Mouse (Mus musculus) splenic B cell, adult 2 months (primary cell): ENCODE measurements around the gene Gm17622.
A peak's percentile ranks its signal among the peaks of the same experiment; 100 is the strongest.

Experiments used
- DNase-seq: peaks from one replicate; pipeline ENCODE4 v3.0.0-alpha.2; 2011; ENCODE audit warnings: low read depth, low spot score
- H3K27me3 ChIP-seq: 2 replicates; pipeline ENCODE4 v1.6.1; 2012; ENCODE audit warnings: mild to moderate bottlenecking, low read length, moderate library complexity, mixed read lengths; ENCODE audit not compliant: control insufficient read depth, poor library complexity, insufficient read depth, severe bottlenecking
- H3K36me3 ChIP-seq: 2 replicates; pipeline ENCODE4 v1.6.1; 2012; ENCODE audit warnings: mild to moderate bottlenecking, low read length, moderate library complexity, mixed read lengths; ENCODE audit not compliant: control insufficient read depth, poor library complexity, insufficient read depth, severe bottlenecking

Gm17622 gene

DNA sequence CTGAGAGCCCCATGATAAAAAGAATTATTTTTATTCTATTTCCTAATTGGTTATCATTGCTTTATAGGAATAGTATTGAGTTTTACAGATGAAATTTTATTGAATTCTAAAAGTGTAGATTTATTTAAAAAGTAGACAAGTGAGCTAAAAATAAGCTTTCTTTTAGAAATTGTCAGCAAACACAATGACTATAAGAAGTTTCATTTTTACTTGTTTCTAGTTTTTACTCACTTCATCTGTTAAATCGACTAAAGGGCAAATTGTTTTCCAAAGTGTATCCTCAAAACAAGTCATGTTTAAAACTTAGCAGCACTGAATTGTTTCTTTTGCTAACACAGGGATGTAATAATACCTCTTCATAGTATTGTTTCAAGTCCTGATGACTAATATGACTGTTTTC, 11.5 kb upstream of the Gm17622 start:
- Histone ChIP-seq H3K36me3 (no peaks in the 10 kb centered on the region), H3K27me3 (no peaks in the 10 kb centered on the region)
- DNase-seq: no peak

DNA sequence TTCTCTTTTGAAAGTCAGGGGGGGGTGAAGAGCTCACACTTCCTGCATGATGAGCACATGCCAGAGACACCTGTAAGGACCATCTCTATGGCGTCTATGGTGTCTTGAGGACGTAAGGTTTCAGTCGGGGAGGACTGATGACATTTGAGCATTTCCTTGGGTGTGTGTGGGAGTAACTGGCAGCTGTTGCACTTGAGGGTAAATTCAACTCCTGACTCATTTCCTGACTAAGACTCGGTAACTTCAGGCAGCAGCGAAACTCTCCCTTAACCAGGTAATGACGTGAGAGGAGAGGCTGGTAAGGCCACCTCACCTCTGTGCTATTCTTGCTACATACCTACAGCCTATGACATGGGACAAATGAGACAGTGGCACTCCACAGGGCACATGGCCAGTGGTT, 3.3 kb upstream of the Gm17622 start:
- Histone ChIP-seq H3K27me3 (no peaks in the 10 kb centered on the region), H3K36me3 (peaks cover 6% of the 10 kb centered on the region; the same call in 1 of the 2 replicates)
- DNase-seq: no peak

DNA sequence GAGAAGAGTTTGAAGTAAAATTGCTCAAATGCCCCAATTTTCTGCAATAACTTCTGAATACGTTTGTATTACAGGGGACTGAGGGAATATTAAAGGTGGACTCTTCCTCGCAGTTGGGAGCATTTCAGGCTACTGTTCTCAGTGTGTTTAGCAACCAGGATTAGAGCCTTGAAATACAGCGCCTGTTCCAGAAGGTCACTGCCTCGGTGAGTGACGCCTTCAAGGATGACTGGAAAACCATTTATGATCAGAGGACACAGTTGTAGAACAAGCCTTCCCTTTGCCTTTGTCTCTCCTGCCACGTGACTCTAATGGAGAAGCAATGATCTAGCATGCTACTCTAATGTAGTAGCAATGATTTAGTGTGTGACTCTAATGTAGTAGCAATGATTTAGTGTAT, 2.6 kb upstream of the Gm17622 start:
- Histone ChIP-seq H3K36me3 (peaks cover 6% of the 10 kb centered on the region; the same call in 1 of the 2 replicates), H3K27me3 (no peaks in the 10 kb centered on the region)
- DNase-seq: no peak

DNA sequence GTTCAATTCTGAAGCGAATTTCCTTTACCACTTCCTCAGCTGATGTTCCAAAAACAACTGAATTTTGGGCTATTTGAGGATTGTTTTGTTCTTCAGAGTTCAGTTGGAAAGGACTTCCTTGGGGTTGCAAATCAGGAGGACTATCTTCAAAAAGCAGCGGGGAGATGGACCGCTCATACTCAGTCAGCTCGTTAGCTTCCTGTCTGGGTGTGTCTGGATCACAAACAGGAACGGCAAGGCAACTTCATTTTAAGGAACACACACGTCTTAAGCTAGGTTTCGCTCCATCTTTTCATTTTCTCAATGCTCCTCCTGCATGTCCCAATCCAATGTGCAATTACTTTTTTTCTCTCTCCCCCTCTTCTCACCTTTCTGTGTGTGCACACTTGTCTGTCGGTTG, 6.1 kb downstream of the Gm17622 start:
- H3K27me3 ChIP-seq: no peaks in the 10 kb centered on the region
- no peak for DNase-seq

DNA sequence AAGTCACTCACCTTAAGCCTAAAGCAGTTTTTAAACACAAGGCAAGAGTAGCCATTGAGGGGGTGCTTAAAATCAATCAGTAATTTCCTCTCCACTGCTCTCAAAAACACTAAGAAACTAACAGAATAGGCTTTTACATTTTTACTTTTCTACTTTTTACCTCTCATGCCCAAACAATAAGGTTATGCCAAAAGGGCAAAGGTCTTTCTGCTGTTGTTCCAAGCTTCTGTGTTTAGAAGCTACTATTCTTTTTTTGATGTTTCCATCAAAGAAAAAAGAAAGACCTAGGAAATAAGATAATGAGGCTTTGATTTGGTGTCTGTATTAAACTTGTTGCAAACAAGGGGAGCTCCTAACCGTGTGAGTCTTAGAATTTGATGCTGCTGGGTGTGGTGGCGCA, 9.4 kb downstream of the Gm17622 start:
- DNase-seq: no peak
- H3K36me3 ChIP-seq: 0 out of 2 replicates have a peak, but pooled peaks cover 3% of the 10 kb centered on the region
- H3K27me3 ChIP-seq: no peaks in the 10 kb centered on the region

More for the DNA sequence above, 6.1 kb downstream of the Gm17622 start:
- 0 out of 2 replicates have a peak, but pooled peaks cover 2% of the 10 kb centered on the region for H3K36me3 ChIP-seq

DNA sequence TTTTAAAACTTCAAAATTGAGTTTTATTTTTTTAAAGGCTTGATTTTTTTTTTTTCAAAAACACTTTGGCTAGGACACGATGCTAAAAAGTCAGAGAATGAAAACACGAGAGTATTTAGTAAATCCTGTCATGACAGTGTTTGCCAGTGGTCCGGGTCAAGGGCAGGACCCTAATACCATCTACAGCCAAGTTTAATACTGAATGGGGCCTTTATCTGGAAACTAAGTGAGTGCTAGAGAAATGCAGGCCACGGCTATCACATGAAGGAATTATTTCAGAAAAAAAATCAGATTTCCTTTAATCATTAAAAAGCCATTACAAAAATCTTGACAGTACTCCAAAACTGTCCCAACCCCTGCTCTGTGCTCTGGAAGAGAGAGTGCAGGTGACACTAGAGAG, 15.1 kb downstream of the Gm17622 start:
- no peaks in the 10 kb centered on the region for H3K27me3 ChIP-seq
- H3K36me3 ChIP-seq: 0 out of 2 replicates have a peak, but pooled peaks cover 2% of the 10 kb centered on the region
- DNase-seq: no peak

DNA sequence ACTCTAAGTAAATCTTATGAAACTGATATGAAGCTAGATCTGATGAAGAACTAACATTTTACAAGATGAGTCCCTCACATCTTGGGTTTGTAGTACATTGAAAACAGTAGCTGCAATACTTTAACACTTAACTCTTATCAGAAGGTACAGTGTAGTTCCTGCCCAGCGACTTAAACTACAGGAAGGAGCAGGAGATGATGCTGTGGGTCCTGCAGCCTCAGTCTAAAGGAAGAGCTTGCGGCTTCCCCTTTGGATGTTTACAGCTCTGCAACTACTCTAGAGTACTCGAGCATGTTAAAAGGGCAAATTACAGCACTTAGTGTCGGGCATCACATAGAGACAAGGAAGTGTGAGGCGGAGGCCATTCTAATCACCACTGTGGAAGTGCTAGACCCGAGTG, 15.8 kb downstream of the Gm17622 start:
- no peak for DNase-seq
- H3K27me3 ChIP-seq: no peaks in the 10 kb centered on the region

DNA sequence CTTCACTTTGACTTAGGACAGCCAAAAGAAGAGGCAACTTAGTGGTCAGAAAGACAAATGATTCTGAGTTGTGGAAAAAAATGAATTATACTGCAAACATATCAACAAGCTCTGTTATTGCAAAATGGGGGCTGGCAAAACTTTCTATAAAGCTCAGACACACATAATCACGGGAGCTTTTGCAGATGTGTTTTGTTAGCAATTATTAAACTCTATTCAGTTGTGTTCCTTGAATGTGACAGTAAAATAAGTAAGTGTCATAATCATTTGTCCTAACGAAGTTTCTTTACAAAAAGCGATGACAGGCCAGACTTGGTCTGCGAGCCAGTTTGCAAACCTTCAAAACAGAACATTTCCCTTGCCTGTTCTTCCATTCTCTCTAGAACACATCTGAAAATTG, 17.0 kb downstream of the Gm17622 start:
- no peaks in the 10 kb centered on the region for H3K27me3 ChIP-seq
- DNase-seq: no peak
- no peaks in the 10 kb centered on the region for H3K36me3 ChIP-seq

More for the DNA sequence above, 15.8 kb downstream of the Gm17622 start:
- H3K36me3 ChIP-seq: 0 out of 2 replicates have a peak, but pooled peaks cover 2% of the 10 kb centered on the region

DNA sequence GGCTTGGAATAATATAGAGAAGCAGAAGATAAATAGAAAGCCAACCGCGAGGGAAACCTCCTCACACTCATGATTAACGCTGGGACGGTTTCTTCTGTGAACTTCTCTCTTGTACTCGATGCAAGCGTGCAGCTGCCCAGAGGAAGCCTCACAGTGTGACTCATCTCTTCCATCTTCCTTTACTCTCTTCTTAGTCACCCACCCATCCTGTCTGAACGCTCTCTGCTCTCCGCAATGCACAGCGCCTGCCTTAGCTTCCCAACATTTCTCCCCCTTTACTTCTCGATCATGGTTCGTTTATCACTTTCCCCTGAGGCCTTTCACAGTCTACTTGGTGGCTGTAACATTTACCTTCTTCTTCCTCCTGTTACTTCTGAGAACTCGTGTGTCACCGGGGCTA, 20.1 kb downstream of the Gm17622 start:
- Histone ChIP-seq H3K36me3 (no peaks in the 10 kb centered on the region), H3K27me3 (no peaks in the 10 kb centered on the region)
- DNase-seq: peak; percentile 59

DNA sequence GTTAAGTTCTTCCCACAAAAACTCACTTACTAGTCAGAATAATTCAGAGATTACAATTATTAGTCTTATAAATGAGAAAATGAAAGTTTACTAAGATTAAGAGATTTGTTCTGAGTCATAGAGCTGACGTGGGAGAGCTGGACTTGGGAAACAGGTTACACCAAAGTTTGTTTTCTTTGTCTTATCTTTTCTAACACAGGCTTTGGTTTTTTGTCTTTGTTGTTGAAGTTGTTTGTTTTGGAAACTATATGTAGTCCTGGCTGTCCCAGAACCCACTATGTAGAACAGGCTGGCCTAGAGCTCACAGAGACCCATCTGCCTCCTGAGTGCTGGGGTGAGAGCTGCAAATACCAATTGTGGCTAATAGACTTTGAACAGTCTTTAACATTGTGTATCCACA, 20.7 kb downstream of the Gm17622 start:
- Histone ChIP-seq H3K27me3 (no peaks in the 10 kb centered on the region), H3K36me3 (peaks cover under 1% of the 10 kb centered on the region; the same call in 1 of the 2 replicates)
- no peak for DNase-seq

DNA sequence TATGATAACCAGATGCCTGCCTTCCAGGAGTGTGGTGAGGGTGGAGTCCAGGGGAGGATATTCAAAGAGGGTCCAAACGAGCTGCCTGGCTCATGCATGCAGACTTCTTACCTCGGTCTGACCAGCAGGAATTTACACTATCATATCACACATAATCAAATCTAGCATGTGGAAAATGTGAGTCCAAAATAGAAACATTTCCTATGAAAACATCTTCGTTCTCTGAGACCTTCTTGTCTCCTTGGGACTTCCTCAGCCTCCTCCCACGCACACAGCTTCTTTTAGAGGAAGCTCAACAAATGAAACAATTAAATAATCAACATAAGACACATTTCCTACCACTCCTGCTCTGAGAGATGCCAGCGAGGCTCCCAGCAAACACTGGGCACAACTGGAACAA, 21.4 kb downstream of the Gm17622 start:
- no peak for DNase-seq
- no peaks in the 10 kb centered on the region for H3K27me3 ChIP-seq

DNA sequence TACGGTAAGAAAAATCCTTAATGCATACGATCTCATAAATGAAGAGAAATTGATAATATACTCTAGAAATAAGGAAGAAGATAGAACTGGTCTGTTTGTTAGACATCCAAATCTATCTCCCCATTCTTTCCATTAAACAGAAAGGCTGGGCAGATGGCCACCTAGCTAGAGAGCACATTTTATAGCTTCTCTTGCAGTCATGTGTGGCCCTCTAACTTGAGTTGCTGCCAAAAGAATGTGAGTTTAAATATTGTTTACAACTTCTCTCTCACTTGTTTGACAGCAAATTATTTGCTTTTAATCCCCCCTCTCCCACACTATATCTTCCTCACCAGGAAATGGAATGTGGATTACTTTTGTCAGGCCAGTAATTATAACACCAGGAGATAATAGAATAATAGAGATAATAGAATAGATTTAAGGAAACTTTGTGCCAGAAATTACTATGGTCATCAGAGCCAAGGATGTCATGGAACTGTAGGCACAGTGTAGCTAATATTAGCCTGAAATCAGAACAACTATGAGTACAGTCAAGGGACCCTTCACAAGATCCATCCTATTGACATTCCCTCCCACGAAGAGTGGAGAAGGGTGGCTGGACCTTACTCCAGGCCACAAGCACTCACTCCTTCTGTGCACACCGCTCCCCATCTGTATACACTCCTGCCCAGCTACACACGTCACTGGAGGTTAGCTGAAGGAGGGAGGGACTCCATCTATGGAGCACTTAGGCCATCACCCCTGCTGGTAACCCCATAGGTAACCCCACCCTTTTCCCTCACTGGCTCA, 23.8 kb downstream of the Gm17622 start:
- Histone ChIP-seq H3K36me3 (peaks cover 2% of the 10 kb centered on the region; the same call in 1 of the 2 replicates), H3K27me3 (no peaks in the 10 kb centered on the region)
- DNase-seq: no peak

More for the DNA sequence above, 21.4 kb downstream of the Gm17622 start:
- H3K36me3 ChIP-seq: peaks cover 2% of the 10 kb centered on the region; the same call in 1 of the 2 replicates

DNA sequence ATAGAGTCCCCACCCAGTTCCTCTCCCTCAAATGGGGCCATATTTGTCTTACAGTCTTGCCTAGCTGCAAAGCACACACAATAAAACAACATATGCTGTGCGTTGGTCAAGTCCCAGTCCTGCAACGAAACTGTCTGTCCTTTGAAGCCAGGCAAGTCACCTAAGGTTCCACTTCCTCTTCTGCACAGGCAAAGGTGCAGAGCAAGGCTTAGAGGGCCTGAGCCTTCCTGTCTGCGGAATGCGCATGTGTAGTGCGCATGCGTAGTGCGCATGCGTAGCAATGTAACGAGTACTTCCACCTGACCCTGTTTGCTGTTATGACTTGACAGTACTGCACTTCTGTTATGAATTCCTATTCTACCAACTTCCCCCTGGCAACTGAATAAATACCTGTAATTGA, 25.7 kb downstream of the Gm17622 start:
- DNase-seq: peak; percentile 56
- H3K36me3 ChIP-seq: peaks cover 2% of the 10 kb centered on the region; the same call in 1 of the 2 replicates
- no peaks in the 10 kb centered on the region for H3K27me3 ChIP-seq

DNA sequence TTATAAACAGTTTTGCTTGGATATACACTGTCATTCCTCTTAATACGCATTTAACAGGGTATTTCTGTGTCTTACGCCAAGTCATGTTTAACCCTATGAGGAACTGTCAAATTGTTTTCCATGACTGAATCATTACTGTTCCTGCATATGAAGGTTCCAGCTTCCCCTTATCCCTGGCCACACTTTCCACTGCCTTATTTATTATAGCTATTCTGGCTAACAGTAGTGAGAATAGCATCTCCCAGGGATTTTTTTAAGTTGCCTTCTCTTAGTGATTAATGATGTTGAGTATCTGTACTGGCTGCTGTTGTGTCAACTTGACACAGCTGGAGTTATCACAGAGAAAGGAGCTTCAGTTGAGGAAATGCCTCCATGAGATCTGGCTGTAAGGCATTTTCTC, 26.8 kb downstream of the Gm17622 start:
- H3K27me3 ChIP-seq: no peaks in the 10 kb centered on the region
- H3K36me3 ChIP-seq: peaks cover 2% of the 10 kb centered on the region; the same call in 1 of the 2 replicates
- no peak for DNase-seq

DNA sequence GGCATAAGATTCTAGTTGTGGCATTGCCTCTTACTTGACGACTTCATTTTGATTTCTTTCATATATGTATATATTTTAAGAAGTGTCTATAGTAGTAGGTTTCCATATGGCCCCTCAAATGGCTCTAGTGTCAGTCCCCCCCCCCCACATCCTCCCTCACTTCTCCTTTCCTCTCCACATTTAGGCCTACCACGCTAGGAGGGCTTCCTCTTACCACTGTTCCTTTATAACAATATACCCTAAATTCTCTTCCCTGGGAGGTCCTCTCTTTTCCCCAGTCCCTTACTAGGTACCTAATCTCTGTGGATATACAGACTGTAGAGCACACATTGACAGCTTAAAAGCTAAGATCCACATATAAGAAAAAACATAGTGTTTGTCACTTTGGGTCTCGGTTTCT, 30.8 kb downstream of the Gm17622 start:
- peaks cover 1% of the 10 kb centered on the region; the same call in 1 of the 2 replicates for H3K36me3 ChIP-seq
- no peak for DNase-seq

More for the DNA sequence above, 30.8 kb downstream of the Gm17622 start:
- H3K27me3 ChIP-seq: no peaks in the 10 kb centered on the region
